Mouse (Mus musculus) lung, postnatal 0 days (tissue): Measurements from ENCODE around the gene Trdmt1.

Experiments
- CTCF ChIP-seq: IDR thresholded peaks from 2 replicates; pipeline ENCODE4 v1.5.1; 2016; ENCODE audit warnings: antibody characterized with exemption, mild to moderate bottlenecking
- EP300 ChIP-seq: IDR thresholded peaks from 2 replicates; pipeline ENCODE4 v1.6.1; 2016; ENCODE audit warnings: antibody characterized with exemption, mild to moderate bottlenecking, control low read depth

DNA sequence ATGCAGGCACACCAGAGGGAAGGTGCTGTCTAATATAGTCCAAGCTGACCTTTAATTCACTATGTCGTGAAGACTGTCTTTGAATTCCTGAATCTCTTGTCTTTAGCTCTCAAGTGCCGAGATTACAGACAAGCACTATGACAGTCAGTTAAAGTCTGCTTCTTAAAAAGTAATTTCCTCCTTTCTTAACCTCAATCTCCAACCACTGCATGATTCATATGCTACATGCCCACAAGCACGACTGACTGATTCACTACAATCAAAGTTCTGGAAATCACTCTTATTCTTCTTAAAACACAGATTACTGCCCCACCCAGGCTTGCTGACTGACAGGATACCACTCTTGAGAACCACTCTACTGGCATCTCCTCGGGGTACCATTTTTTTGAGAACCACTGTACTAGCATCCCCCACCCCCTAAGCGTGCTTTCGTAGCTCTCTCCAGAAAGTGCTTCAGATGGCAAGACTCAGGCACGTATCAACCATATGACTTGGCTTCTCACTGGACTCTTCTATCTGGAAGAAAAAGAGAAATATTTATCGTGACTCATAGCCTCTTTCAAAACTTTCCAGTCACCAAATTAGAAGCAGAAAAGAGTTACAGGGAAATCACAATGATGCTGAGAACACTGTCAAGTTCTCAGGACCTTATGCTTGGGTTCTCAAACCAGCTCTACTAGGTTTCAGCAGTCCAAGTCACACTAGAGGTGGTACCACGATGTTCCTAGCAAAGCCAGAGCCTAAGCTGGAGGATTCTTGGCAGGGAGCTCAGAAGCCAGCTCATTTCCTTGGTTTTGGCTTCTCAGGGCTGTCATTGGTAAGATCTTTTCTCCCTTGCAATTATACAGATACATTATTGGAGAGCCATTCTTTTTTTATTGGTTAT lies 12.9 kb upstream of the Trdmt1 start:
- TF ChIP-seq CTCF: no peak
- TF ChIP-seq EP300: no peak
